Mouse (Mus musculus): ENCODE results near the gene Pgm2.

- TF ChIP-seq CTCF (IDR thresholded peaks at IDR 0.05; ENCODE audit: borderline replicate concordance, insufficient read depth, low read length): no peak
- no peak for TF ChIP-seq POLR2A (IDR thresholded peaks at IDR 0.05; ENCODE audit: low read depth, low read length)
These were observed 48.9 kb upstream of the Pgm2 start for GRCm38 (mm10) chr5:64043694-64044453.

Data from embryonic fibroblast, embryonic 13.5 days (primary cell).